Mouse (Mus musculus) ovary, postnatal 14 days (tissue): ENCODE data around the gene Pdcd2.

ENCODE experiments used
- DNase-seq: peaks from one replicate; pipeline ENCODE4 v3.0.0; 2022; ENCODE audit warnings: low spot score

Gene Pdcd2

GRCm38 (mm10) chr17:15498753-15499113 lies 28.4 kb downstream of the Pdcd2 start:
- no peak for DNase-seq

- DNase-seq = peak; percentile 86
These were observed 29.0 kb downstream of the Pdcd2 start for GRCm38 (mm10) chr17:15497882-15498752.

GRCm38 (mm10) chr17:15490542-15490941 lies 36.6 kb downstream of the Pdcd2 start:
- no peak for DNase-seq

- no peak for DNase-seq
These were observed 54.4 kb downstream of the Pdcd2 start for GRCm38 (mm10) chr17:15472671-15473070.
